Mouse (Mus musculus) forebrain, embryonic 12.5 days (tissue): ENCODE measurements around the gene Pramel7. TPM values are rescaled to one million over a fixed set of nuclear protein-coding genes. Genes with fewer than 3 reads are reported as not detected.
"Not testable (repeated sequence)": the region's sequence is repeated elsewhere in the genome, so short reads cannot be mapped to it uniquely, and the experiment has no call there.

Experiments
- ATAC-seq: fragments of 200-750 bp; cut with Nextera tagmentation; 2 replicates; pipeline ENCODE4 v1.8.0; 2017; ENCODE audit warnings: moderate TSS enrichment; ENCODE audit not compliant: low FRiP score
- H3K27ac ChIP-seq: fragments of 300-500 bp; sonication (generic); 2 replicates; pipeline ENCODE4 v1.5.1; 2016; ENCODE audit warnings: mild to moderate bottlenecking
- H3K27me3 ChIP-seq: fragments of 300-500 bp; sonication (generic); 2 replicates; pipeline ENCODE4 v1.6.1; 2016; ENCODE audit warnings: mild to moderate bottlenecking
- H3K36me3 ChIP-seq: fragments of 300-500 bp; sonication (generic); replicated peaks from 2 replicates; pipeline ENCODE4 v1.6.1; 2016; ENCODE audit warnings: mild to moderate bottlenecking
- H3K4me1 ChIP-seq: fragments of 300-500 bp; sonication (generic); 2 replicates; pipeline ENCODE4 v1.6.1; 2016
- H3K4me2 ChIP-seq: fragments of 300-500 bp; sonication (generic); 2 replicates; pipeline ENCODE4 v1.6.1; 2016; ENCODE audit warnings: mild to moderate bottlenecking, moderate library complexity
- H3K4me3 ChIP-seq: fragments of 300-500 bp; sonication (generic); replicated peaks from 2 replicates; pipeline ENCODE4 v1.5.1; 2016; ENCODE audit warnings: mild to moderate bottlenecking
- H3K9ac ChIP-seq: fragments of 300-500 bp; sonication (generic); 2 replicates; pipeline ENCODE4 v1.6.1; 2016; ENCODE audit warnings: mild to moderate bottlenecking
- H3K9me3 ChIP-seq: fragments of 300-500 bp; sonication (generic); 2 replicates; pipeline ENCODE4 v1.6.1; 2016
- WGBS: fragments of 180-500 bp; shearing (Covaris S2); methylation state at CpG from one replicate; pipeline ENCODE4 v1.1.7; 2016; 5-methylcytosine and 5-hydroxymethylcytosine counted together
- polyA plus RNA-seq: library from polyadenylated mRNA; unstranded; fragments of >200 nt; fragmentation: Nextera tagmentation; extraction: Ambion mirVana; gene quantifications from 2 replicates; pipeline ENCODE4 v1.2.1, GENCODE M21; 2016

The Pramel7 gene
- polyA plus RNA-seq = not detected in 2 replicates

GRCm38 (mm10) chr2:87496993-87497392 lies at the start of gene Pramel7:
Pramel7 (minus strand) TSS chr2:87497093.
- 92% methylated on average over 4 of the region's 5 CpGs for WGBS
- not testable (repeated sequence) for H3K4me1 ChIP-seq, H3K9ac ChIP-seq, H3K4me3 ChIP-seq, H3K27ac ChIP-seq, H3K36me3 ChIP-seq, H3K27me3 ChIP-seq, ATAC-seq, H3K9me3 ChIP-seq, H3K4me2 ChIP-seq

GRCm38 (mm10) chr2:87545442-87545841 lies 48.5 kb upstream of the Pramel7 start, which contains the start of gene Olfr1128:
Olfr1128 (minus strand) TSS chr2:87545542.
- WGBS = 100% methylated on average over 1 of the region's 1 CpGs
- no peak for ATAC-seq
- Histone ChIP-seq H3K9ac (no peak within 1 kb of the TSS), H3K4me2 (no peak within 1 kb of the TSS), H3K4me3 (no peak within 1 kb of the TSS), H3K4me1 (no peaks in the 10 kb centered on the region), H3K27ac (no peak within 1 kb of the TSS), H3K9me3 (no peaks in the 10 kb centered on the region), H3K36me3 (no peaks in the 10 kb centered on the region), H3K27me3 (no peaks in the 10 kb centered on the region)

GRCm38 (mm10) chr2:87534826-87535225 lies 37.9 kb upstream of the Pramel7 start:
- 66% methylated on average over 2 of the region's 2 CpGs for WGBS
- Histone ChIP-seq H3K4me3 (no peak overlapping the region), H3K4me1 (no peaks in the 10 kb centered on the region), H3K4me2 (no peak overlapping the region), H3K36me3 (no peaks in the 10 kb centered on the region), H3K9ac (no peak overlapping the region), H3K9me3 (no peaks in the 10 kb centered on the region), H3K27me3 (no peaks in the 10 kb centered on the region), H3K27ac (no peak overlapping the region)
- ATAC-seq = no peak

GRCm38 (mm10) chr2:87531496-87531895 lies 34.6 kb upstream of the Pramel7 start, which contains the start of gene Olfr153:
Olfr153 (plus strand) TSS chr2:87531796.
- no peak within 1 kb of the TSS for H3K4me2 ChIP-seq
- H3K4me3 ChIP-seq = no peak within 1 kb of the TSS
- no peaks in the 10 kb centered on the region for H3K4me1 ChIP-seq
- no peaks in the 10 kb centered on the region for H3K9me3 ChIP-seq
- no peak within 1 kb of the TSS for H3K27ac ChIP-seq
- no peaks in the 10 kb centered on the region for H3K27me3 ChIP-seq
- no peak within 1 kb of the TSS for H3K9ac ChIP-seq
- no peak for ATAC-seq
- H3K36me3 ChIP-seq = no peaks in the 10 kb centered on the region

GRCm38 (mm10) chr2:87525899-87526616 lies 29.2 kb upstream of the Pramel7 start:
- Histone ChIP-seq H3K4me2 (peak overlapping the region; percentile 42), H3K4me3 (peak overlapping the region; percentile 23)
- not testable (repeated sequence) for H3K4me1 ChIP-seq, H3K9me3 ChIP-seq, H3K36me3 ChIP-seq, H3K9ac ChIP-seq, H3K27me3 ChIP-seq, H3K27ac ChIP-seq
- ATAC-seq = peak; percentile 70; the same call in 1 of the 2 replicates
- WGBS = 36% methylated on average over 38 of the region's 39 CpGs

GRCm38 (mm10) chr2:87520651-87521050 lies 23.8 kb upstream of the Pramel7 start:
- Histone ChIP-seq H3K27ac (no peak overlapping the region), H3K9ac (no peak overlapping the region), H3K9me3 (0 out of 2 replicates have a peak, but pooled peaks cover 2% of the 10 kb centered on the region), H3K4me2 (no peak overlapping the region), H3K4me3 (no peak overlapping the region), H3K36me3 (no peaks in the 10 kb centered on the region), H3K4me1 (no peaks in the 10 kb centered on the region), H3K27me3 (no peaks in the 10 kb centered on the region)
- ATAC-seq = no peak
- WGBS = 80% methylated on average over 4 of the region's 4 CpGs

- no peak for ATAC-seq
- Histone ChIP-seq H3K27me3 (no peaks in the 10 kb centered on the region), H3K36me3 (no peaks in the 10 kb centered on the region), H3K9me3 (0 out of 2 replicates have a peak, but pooled peaks cover 2% of the 10 kb centered on the region), H3K9ac (no peak overlapping the region), H3K27ac (no peak overlapping the region), H3K4me1 (no peaks in the 10 kb centered on the region), H3K4me2 (no peak overlapping the region), H3K4me3 (no peak overlapping the region)
- WGBS = 81% methylated on average over 3 of the region's 3 CpGs
Observed at GRCm38 (mm10) chr2:87516581-87516980, 19.7 kb upstream of the Pramel7 start.

- Histone ChIP-seq H3K36me3 (no peaks in the 10 kb centered on the region), H3K4me3 (no peak overlapping the region), H3K9ac (no peak overlapping the region), H3K4me1 (no peaks in the 10 kb centered on the region), H3K4me2 (no peak overlapping the region), H3K27me3 (no peaks in the 10 kb centered on the region), H3K27ac (no peak overlapping the region), H3K9me3 (0 out of 2 replicates have a peak, but pooled peaks cover 2% of the 10 kb centered on the region)
- 81% methylated on average over 7 of the region's 8 CpGs for WGBS
- ATAC-seq = no peak
Observed at GRCm38 (mm10) chr2:87515457-87516060, 18.7 kb upstream of the Pramel7 start.

- Histone ChIP-seq H3K27me3 (no peaks in the 10 kb centered on the region), H3K9me3 (0 out of 2 replicates have a peak, but pooled peaks cover 2% of the 10 kb centered on the region), H3K4me2 (no peak overlapping the region), H3K27ac (no peak overlapping the region), H3K4me3 (no peak overlapping the region), H3K36me3 (no peaks in the 10 kb centered on the region), H3K9ac (no peak overlapping the region), H3K4me1 (no peaks in the 10 kb centered on the region)
- ATAC-seq = no peak
- WGBS = 94% methylated on average over 2 of the region's 2 CpGs
Observed at GRCm38 (mm10) chr2:87515046-87515445, 18.2 kb upstream of the Pramel7 start.

GRCm38 (mm10) chr2:87506265-87506664 lies 9.4 kb upstream of the Pramel7 start, which contains the start of gene Pramel6:
Pramel6 (plus strand) TSS chr2:87506565.
- no peak within 1 kb of the TSS for H3K27ac ChIP-seq
- H3K4me1 ChIP-seq = no peaks in the 10 kb centered on the region
- H3K27me3 ChIP-seq = no peaks in the 10 kb centered on the region
- H3K9ac ChIP-seq = no peak within 1 kb of the TSS
- H3K9me3 ChIP-seq = no peaks in the 10 kb centered on the region
- H3K4me3 ChIP-seq = no peak within 1 kb of the TSS
- H3K4me2 ChIP-seq = no peak within 1 kb of the TSS
- no peaks in the 10 kb centered on the region for H3K36me3 ChIP-seq
- ATAC-seq = no peak
- 86% methylated on average over 6 of the region's 6 CpGs for WGBS

- no peaks in the 10 kb centered on the region for H3K36me3 ChIP-seq
- H3K9me3 ChIP-seq = no peaks in the 10 kb centered on the region
- no peak overlapping the region for H3K9ac ChIP-seq
- WGBS = 69% methylated on average over 2 of the region's 2 CpGs
- ATAC-seq = no peak
- no peak overlapping the region for H3K4me3 ChIP-seq
- H3K27me3 ChIP-seq = no peaks in the 10 kb centered on the region
- no peaks in the 10 kb centered on the region for H3K4me1 ChIP-seq
- H3K27ac ChIP-seq = no peak overlapping the region
- H3K4me2 ChIP-seq = no peak overlapping the region
Observed at GRCm38 (mm10) chr2:87482276-87482675, 14.6 kb downstream of the Pramel7 start.

- ATAC-seq = no peak
- whole genome bisulfite sequencing = 86% methylated on average over 4 of the region's 4 CpGs
Observed at GRCm38 (mm10) chr2:87481158-87481557, 15.7 kb downstream of the Pramel7 start.

GRCm38 (mm10) chr2:87480207-87480606 lies 16.7 kb downstream of the Pramel7 start:
- H3K9me3 ChIP-seq = no peaks in the 10 kb centered on the region
- H3K4me3 ChIP-seq = no peak overlapping the region
- no peak overlapping the region for H3K4me2 ChIP-seq
- H3K9ac ChIP-seq = no peak overlapping the region
- no peak overlapping the region for H3K27ac ChIP-seq
- H3K36me3 ChIP-seq = no peaks in the 10 kb centered on the region
- ATAC-seq = no peak
- H3K4me1 ChIP-seq = no peaks in the 10 kb centered on the region
- H3K27me3 ChIP-seq = no peaks in the 10 kb centered on the region

More at GRCm38 (mm10) chr2:87481158-87481557, 15.7 kb downstream of the Pramel7 start:
- no peak overlapping the region for H3K4me2 ChIP-seq
- H3K27me3 ChIP-seq = no peaks in the 10 kb centered on the region
- no peak overlapping the region for H3K4me3 ChIP-seq
- no peaks in the 10 kb centered on the region for H3K4me1 ChIP-seq
- H3K9me3 ChIP-seq = no peaks in the 10 kb centered on the region
- H3K9ac ChIP-seq = no peak overlapping the region
- no peak overlapping the region for H3K27ac ChIP-seq
- no peaks in the 10 kb centered on the region for H3K36me3 ChIP-seq
